ENCODE assay signal across 12 mouse cellular contexts in genomic region chr3:145991130-145991529, GRCm38 (mm10). TPM values are rescaled to one million over a fixed set of nuclear protein-coding genes. Genes with fewer than 3 reads are reported as not detected.
DNase-seq lines count a peak whose midpoint lies in the region; ATAC-seq and TF ChIP-seq lines count a peak whose summit lies in the region.
"Had no signal": no experiment of that assay in that cellular context is flagged by ENCODE, and none has a peak within 500 bp of the region (broad histone marks: within the 10 kb centered on the region; RNA-seq: fewer than 3 reads in every experiment).

No protein-coding gene starts in this region.

- peaks cover 3% of the 10 kb centered on the region for H3K36me3 ChIP-seq in limb, embryonic 13.5 days
- H3K36me3 ChIP-seq in limb, embryonic 10.5 days = peaks cover 4% of the 10 kb centered on the region; the same call in 1 of the 2 replicates
- H3K36me3 ChIP-seq in embryonic facial prominence, embryonic 10.5 days (replicated peaks) = peaks cover 4% of the 10 kb centered on the region; the same call in 1 of the 2 replicates
- H3K36me3 ChIP-seq in stomach, embryonic 14.5 days (ENCODE audit: control insufficient read depth, insufficient read depth, low read length) = no peaks in the 10 kb centered on the region
- H3K36me3 ChIP-seq in hindbrain, postnatal 0 days (ENCODE audit: insufficient read depth, low read length) = no peaks in the 10 kb centered on the region
- H3K36me3 ChIP-seq: forebrain, embryonic 12.5 days; limb, embryonic 15.5 days had no signal

- no peaks in the 10 kb centered on the region for H3K9me3 ChIP-seq in limb, embryonic 13.5 days
- no peaks in the 10 kb centered on the region for H3K9me3 ChIP-seq in limb, embryonic 10.5 days (replicated peaks)
- no peaks in the 10 kb centered on the region for H3K9me3 ChIP-seq in embryonic facial prominence, embryonic 10.5 days
- no peaks in the 10 kb centered on the region for H3K9me3 ChIP-seq in stomach, embryonic 14.5 days (ENCODE audit: control insufficient read depth, low read depth, low read length)
- H3K9me3 ChIP-seq in hindbrain, postnatal 0 days (ENCODE audit: low read length) = no peaks in the 10 kb centered on the region
- H3K9me3 ChIP-seq: forebrain, embryonic 12.5 days; limb, embryonic 15.5 days had no signal

- 0 out of 2 replicates have a peak, but pooled peaks cover 4% of the 10 kb centered on the region for H3K27me3 ChIP-seq in limb, embryonic 13.5 days
- peaks cover 21% of the 10 kb centered on the region for H3K27me3 ChIP-seq in limb, embryonic 10.5 days (ENCODE audit: low read depth, poor library complexity, severe bottlenecking)
- H3K27me3 ChIP-seq in embryonic facial prominence, embryonic 10.5 days (replicated peaks; ENCODE audit: low read depth, poor library complexity, severe bottlenecking) = peaks cover 28% of the 10 kb centered on the region
- no peaks in the 10 kb centered on the region for H3K27me3 ChIP-seq in stomach, embryonic 14.5 days (ENCODE audit: control insufficient read depth, insufficient read depth, low read length)
- H3K27me3 ChIP-seq in hindbrain, postnatal 0 days (ENCODE audit: insufficient read depth, low read length) = 0 out of 2 replicates have a peak, but pooled peaks cover 4% of the 10 kb centered on the region
- H3K27me3 ChIP-seq: limb, embryonic 15.5 days had no signal

- 0 out of 2 replicates have a peak overlapping the region, but pooled peaks have one; percentile 11 for H3K4me3 ChIP-seq in limb, embryonic 13.5 days
- H3K4me3 ChIP-seq in limb, embryonic 10.5 days = no peak overlapping the region
- 0 out of 2 replicates have a peak overlapping the region, but pooled peaks have one; percentile 25 for H3K4me3 ChIP-seq in embryonic facial prominence, embryonic 10.5 days
- H3K4me3 ChIP-seq in stomach, embryonic 14.5 days (ENCODE audit: low read depth, low read length) = no peak overlapping the region
- no peak overlapping the region for H3K4me3 ChIP-seq in hindbrain, postnatal 0 days (ENCODE audit: low read length)
- H3K4me3 ChIP-seq: forebrain, embryonic 12.5 days; layer of hippocampus, adult 2 months; limb, embryonic 15.5 days had no signal

- no peak overlapping the region for H3K9ac ChIP-seq in limb, embryonic 13.5 days
- no peak overlapping the region for H3K9ac ChIP-seq in stomach, embryonic 14.5 days (replicated peaks; ENCODE audit: low read depth, low read length)
- no peak overlapping the region for H3K9ac ChIP-seq in hindbrain, postnatal 0 days (replicated peaks; ENCODE audit: low read length)
- H3K9ac ChIP-seq: forebrain, embryonic 12.5 days; limb, embryonic 15.5 days had no signal

- WGBS in limb, embryonic 13.5 days = 77% methylated on average over 13 of the region's 13 CpGs
- WGBS in limb, embryonic 10.5 days = 86% methylated on average over 13 of the region's 13 CpGs
- 70% methylated on average over 13 of the region's 13 CpGs for WGBS in embryonic facial prominence, embryonic 10.5 days
- WGBS in stomach, embryonic 14.5 days = 66% methylated on average over 13 of the region's 13 CpGs
- WGBS in hindbrain, postnatal 0 days = 91% methylated on average over 13 of the region's 13 CpGs

- no peak for ATAC-seq in limb, embryonic 13.5 days (ENCODE audit: low FRiP score, low read depth)
- ATAC-seq in stomach, embryonic 14.5 days (ENCODE audit: insufficient number of reproducible peaks, insufficient read depth, low FRiP score, low read depth) = no peak
- ATAC-seq in megakaryocyte progenitor cell, adult 5-6 weeks (replicated peaks; ENCODE audit: poor library complexity) = no peak
- ATAC-seq in hindbrain, postnatal 0 days = no peak

- H3K4me1 ChIP-seq in limb, embryonic 13.5 days = peaks cover 38% of the 10 kb centered on the region
- peaks cover 32% of the 10 kb centered on the region for H3K4me1 ChIP-seq in limb, embryonic 10.5 days
- peaks cover 42% of the 10 kb centered on the region for H3K4me1 ChIP-seq in embryonic facial prominence, embryonic 10.5 days
- H3K4me1 ChIP-seq in stomach, embryonic 14.5 days (ENCODE audit: control insufficient read depth, insufficient read depth, low read length) = peaks cover 9% of the 10 kb centered on the region; the same call in 1 of the 2 replicates
- no peaks in the 10 kb centered on the region for H3K4me1 ChIP-seq in hindbrain, postnatal 0 days (ENCODE audit: insufficient read depth, low read length)

- H3K27ac ChIP-seq in limb, embryonic 13.5 days = no peak overlapping the region
- no peak overlapping the region for H3K27ac ChIP-seq in limb, embryonic 10.5 days
- H3K27ac ChIP-seq in embryonic facial prominence, embryonic 10.5 days (replicated peaks) = no peak overlapping the region
- H3K27ac ChIP-seq in stomach, embryonic 14.5 days (ENCODE audit: low read length) = no peak overlapping the region
- H3K27ac ChIP-seq in hindbrain, postnatal 0 days = no peak overlapping the region
- H3K27ac ChIP-seq: forebrain, embryonic 12.5 days; layer of hippocampus, adult 2 months; limb, embryonic 15.5 days had no signal

- peak overlapping the region; percentile 46 for H3K4me2 ChIP-seq in limb, embryonic 13.5 days (replicated peaks)
- peak overlapping the region; percentile 26; the same call in 1 of the 2 replicates for H3K4me2 ChIP-seq in stomach, embryonic 14.5 days (replicated peaks; ENCODE audit: low read depth, low read length)
- no peak overlapping the region for H3K4me2 ChIP-seq in hindbrain, postnatal 0 days (ENCODE audit: low read depth, low read length)
- H3K4me2 ChIP-seq: forebrain, embryonic 12.5 days; limb, embryonic 15.5 days had no signal

- no peak for TF ChIP-seq CTCF in hindbrain, postnatal 0 days (IDR thresholded peaks at IDR 0.05; ENCODE audit: low read depth)

- DNase-seq in limb, embryonic 10.5 days (ENCODE audit: low spot score) = no peak
- DNase-seq in embryonic facial prominence, embryonic 10.5 days (ENCODE audit: low spot score) = no peak
- DNase-seq in kidney, adult 18-20 months = peak; percentile 59
- DNase-seq in cerebellum, adult 8-10 months = no peak
- no peak for DNase-seq in hindbrain, postnatal 0 days (ENCODE audit: low spot score)
- DNase-seq: right cerebral cortex, adult 18-20 months had no signal

RNA-seq across cellular contexts. Expression of gene Syde2, which starts 3.5 kb away (rescaled TPM):
- polyA plus RNA-seq in limb, embryonic 13.5 days (2015; fragmentation: Nextera tagmentation; extraction: Ambion mirVana) = 1.9 and 2.3 TPM in 2 replicates
- polyA plus RNA-seq in limb, embryonic 10.5 days (2016; fragmentation: Nextera tagmentation; extraction: Ambion mirVana) = 1.2 and 1.3 TPM in 2 replicates
- 1.4 TPM in 2 replicates for polyA plus RNA-seq in embryonic facial prominence, embryonic 10.5 days (2016; fragmentation: Nextera tagmentation; extraction: Ambion mirVana)
- 3.1 and 3.8 TPM in 2 replicates for polyA plus RNA-seq in stomach, embryonic 14.5 days (2014; fragmentation: Nextera tagmentation; extraction: Ambion mirVana)
- total RNA-seq in megakaryocyte progenitor cell, adult 5-6 weeks (2015) = 3.7 and 4.9 TPM in 2 replicates
- total RNA-seq in megakaryocyte progenitor cell, adult 5-6 weeks (2017) = 3.2 and 5.0 TPM in 2 replicates
- total RNA-seq in hindbrain, postnatal 0 days (2014; rRNA removed) = 4.7 and 5.1 TPM in 2 replicates
- polyA plus RNA-seq in hindbrain, postnatal 0 days (2015; fragmentation: Nextera tagmentation; extraction: Ambion mirVana) = 0.47 and 0.61 TPM in 2 replicates

RNA-seq across cellular contexts. Expression of gene 2410004B18Rik, which starts 53.3 kb away (rescaled TPM):
- polyA plus RNA-seq in limb, embryonic 13.5 days (2015; fragmentation: Nextera tagmentation; extraction: Ambion mirVana) = 48.6 and 51.3 TPM in 2 replicates
- 50.1 and 52.4 TPM in 2 replicates for polyA plus RNA-seq in limb, embryonic 10.5 days (2016; fragmentation: Nextera tagmentation; extraction: Ambion mirVana)
- 51.1 and 53.1 TPM in 2 replicates for polyA plus RNA-seq in embryonic facial prominence, embryonic 10.5 days (2016; fragmentation: Nextera tagmentation; extraction: Ambion mirVana)
- 41.5 and 45.1 TPM in 2 replicates for polyA plus RNA-seq in stomach, embryonic 14.5 days (2014; fragmentation: Nextera tagmentation; extraction: Ambion mirVana)
- 25.3 and 42.3 TPM in 2 replicates for total RNA-seq in megakaryocyte progenitor cell, adult 5-6 weeks (2015)
- total RNA-seq in megakaryocyte progenitor cell, adult 5-6 weeks (2017) = 13.3 and 14.0 TPM in 2 replicates
- total RNA-seq in hindbrain, postnatal 0 days (2014; rRNA removed) = 30.8 and 33.3 TPM in 2 replicates
- polyA plus RNA-seq in hindbrain, postnatal 0 days (2015; fragmentation: Nextera tagmentation; extraction: Ambion mirVana) = 69.5 and 75.0 TPM in 2 replicates

Comparison
In these comparisons a context has a peak if more than half of its experiments do, and no peak if none do; other contexts are left out.
1. H3K4me3 ChIP-seq: peak in limb, embryonic 13.5 days (single experiment) and embryonic facial prominence, embryonic 10.5 days (single experiment); none in limb, embryonic 10.5 days (single experiment), stomach, embryonic 14.5 days (single experiment) and hindbrain, postnatal 0 days (single experiment).